Mouse (Mus musculus) C2C12 (cell line): ENCODE measurements at regions not wholly inside any gene's neighbourhood (a gene's known extent, or its start where the extent isn't known, plus 50 kb on each side); places are given as distances from the start of the nearest gene placed in this dataset.

Experiments
- CEBPB ChIP-seq: IDR thresholded peaks from one replicate; pipeline ENCODE4 v1.6.1; 2011; ENCODE audit warnings: low read depth, mild to moderate bottlenecking, control low read depth, moderate library complexity
- CTCF ChIP-seq: IDR thresholded peaks from one replicate; pipeline ENCODE4 v1.5.1; 2011; ENCODE audit not compliant: control insufficient read depth, insufficient read depth, insufficient read length
- MAX ChIP-seq: IDR thresholded peaks from one replicate; pipeline ENCODE4 v1.6.1; 2011; ENCODE audit warnings: mild to moderate bottlenecking, control low read depth
- USF1 ChIP-seq: IDR thresholded peaks from one replicate; pipeline ENCODE4 v1.6.1; 2011; ENCODE audit warnings: low read depth, mild to moderate bottlenecking, control low read depth, moderate library complexity

GRCm38 (mm10) chr13:71457550-71457949 is 506.0 kb downstream of the Irx1 start:
- TF ChIP-seq CTCF: no peak
- no peak for TF ChIP-seq MAX
- no peak for TF ChIP-seq USF1
- no peak for TF ChIP-seq CEBPB
